Mouse (Mus musculus) hindbrain, embryonic 14.5 days (tissue): Measurements from ENCODE around the gene Ubr4. TPM values are rescaled to one million over a fixed set of nuclear protein-coding genes. Genes with fewer than 3 reads are reported as not detected.

Source experiments
- ATAC-seq: fragments of 200-750 bp; cut with Nextera tagmentation; 2 replicates; pipeline ENCODE4 v1.8.0; 2017; ENCODE audit warnings: moderate number of reproducible peaks, mild to moderate bottlenecking, moderate TSS enrichment, moderate library complexity; ENCODE audit not compliant: low FRiP score
- DNase-seq: peaks from one replicate; pipeline ENCODE4 v3.0.0-alpha.2; 2015; ENCODE audit warnings: low spot score
- H3K27ac ChIP-seq: fragments of 300-500 bp; sonication (generic); 2 replicates; pipeline ENCODE4 v1.5.1; 2014; ENCODE audit warnings: mild to moderate bottlenecking, moderate library complexity
- H3K27me3 ChIP-seq: fragments of 300-500 bp; sonication (generic); 2 replicates; pipeline ENCODE4 v1.6.1; 2014; ENCODE audit warnings: mild to moderate bottlenecking, low read length, mixed read lengths; ENCODE audit not compliant: control insufficient read depth, insufficient read depth
- H3K36me3 ChIP-seq: fragments of 300-500 bp; sonication (generic); replicated peaks from 2 replicates; pipeline ENCODE4 v1.6.1; 2014; ENCODE audit not compliant: control insufficient read depth, insufficient read depth
- H3K4me1 ChIP-seq: fragments of 300-500 bp; sonication (generic); replicated peaks from 2 replicates; pipeline ENCODE4 v1.6.1; 2014; ENCODE audit warnings: antibody characterized with exemption, low read length, mixed read lengths; ENCODE audit not compliant: control insufficient read depth, insufficient read depth
- H3K4me2 ChIP-seq: fragments of 300-500 bp; sonication (generic); replicated peaks from 2 replicates; pipeline ENCODE4 v1.6.1; 2014; ENCODE audit warnings: mild to moderate bottlenecking, moderate library complexity
- H3K4me3 ChIP-seq: fragments of 300-500 bp; sonication (generic); replicated peaks from 2 replicates; pipeline ENCODE4 v1.5.1; 2014; ENCODE audit warnings: mild to moderate bottlenecking, low read length
- H3K9ac ChIP-seq: fragments of 300-500 bp; sonication (generic); 2 replicates; pipeline ENCODE4 v1.6.1; 2014
- H3K9me3 ChIP-seq: fragments of 300-500 bp; sonication (generic); 2 replicates; pipeline ENCODE4 v1.6.1; 2016; ENCODE audit warnings: low read length; ENCODE audit not compliant: control insufficient read depth
- WGBS: fragments of 180-500 bp; shearing (Covaris S2); extraction: QIAGEN DNeasy Blood & Tissue Kit; methylation state at CpG from one replicate; pipeline ENCODE4 v1.1.7; 2014; 5-methylcytosine and 5-hydroxymethylcytosine counted together
- polyA plus RNA-seq: library from polyadenylated mRNA; unstranded; fragments of >200 nt; fragmentation: Nextera tagmentation; extraction: Ambion mirVana; gene quantifications from 2 replicates; pipeline ENCODE4 v1.2.1, GENCODE M21; 2014

Ubr4 gene
- polyA plus RNA-seq, 1 experiment from 2014 or later = 95.5 TPM

DNA sequence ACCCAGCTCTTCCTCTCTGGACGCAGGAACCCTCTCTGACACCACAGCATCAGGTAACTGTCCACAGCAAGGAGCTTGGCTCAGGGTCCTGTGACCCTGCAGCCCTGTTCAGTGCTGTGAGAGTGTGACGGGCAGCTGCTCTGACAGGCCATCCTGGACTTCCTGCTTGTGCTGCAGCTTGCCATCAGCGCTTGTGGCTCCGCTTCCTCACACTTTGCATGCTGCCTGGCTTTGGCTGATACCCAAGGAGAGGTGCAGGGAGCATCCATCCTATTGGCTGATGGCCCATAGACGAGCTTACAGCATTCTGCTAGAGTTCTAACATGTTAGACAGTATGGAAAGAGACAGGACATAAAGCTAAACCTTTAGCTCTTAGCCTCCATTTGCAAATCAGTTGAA is 88.8 kb downstream of the Ubr4 start:
- ATAC-seq = no peak
- H3K27ac ChIP-seq = no peak overlapping the region
- no peaks in the 10 kb centered on the region for H3K4me1 ChIP-seq
- H3K4me2 ChIP-seq = no peak overlapping the region
- no peak for DNase-seq
- H3K27me3 ChIP-seq = no peaks in the 10 kb centered on the region
- H3K36me3 ChIP-seq = peaks cover 100% of the 10 kb centered on the region
- H3K9ac ChIP-seq = no peak overlapping the region
- H3K9me3 ChIP-seq = no peaks in the 10 kb centered on the region
- H3K4me3 ChIP-seq = no peak overlapping the region
- WGBS = 92% methylated on average over 5 of the region's 5 CpGs

- DNase-seq = no peak
- Histone ChIP-seq H3K4me3 (no peak overlapping the region), H3K9ac (no peak overlapping the region), H3K27ac (no peak overlapping the region), H3K4me1 (no peaks in the 10 kb centered on the region), H3K9me3 (no peaks in the 10 kb centered on the region), H3K27me3 (no peaks in the 10 kb centered on the region), H3K4me2 (no peak overlapping the region), H3K36me3 (peaks cover 100% of the 10 kb centered on the region)
- 91% methylated on average over 4 of the region's 4 CpGs for WGBS
- no peak for ATAC-seq
Observed at GRCm38 (mm10) chr4:139441806-139442205, 89.4 kb downstream of the Ubr4 start.

- 85% methylated on average over 15 of the region's 15 CpGs for whole genome bisulfite sequencing
- ATAC-seq (no peak), DNase-seq (no peak)
- Histone ChIP-seq H3K9me3 (no peaks in the 10 kb centered on the region), H3K4me1 (no peaks in the 10 kb centered on the region), H3K27me3 (no peaks in the 10 kb centered on the region), H3K4me2 (no peak overlapping the region), H3K27ac (no peak overlapping the region), H3K9ac (no peak overlapping the region), H3K4me3 (no peak overlapping the region), H3K36me3 (peaks cover 100% of the 10 kb centered on the region)
Observed at GRCm38 (mm10) chr4:139442391-139443355, 90.3 kb downstream of the Ubr4 start.

- Histone ChIP-seq H3K4me2 (no peak overlapping the region), H3K9ac (no peak overlapping the region), H3K27ac (no peak overlapping the region), H3K4me3 (no peak overlapping the region), H3K27me3 (no peaks in the 10 kb centered on the region), H3K9me3 (no peaks in the 10 kb centered on the region), H3K36me3 (peaks cover 100% of the 10 kb centered on the region), H3K4me1 (no peaks in the 10 kb centered on the region)
- no peak for DNase-seq
- no peak for ATAC-seq
- 95% methylated on average over 10 of the region's 10 CpGs for WGBS
Observed at GRCm38 (mm10) chr4:139444315-139444714, 91.9 kb downstream of the Ubr4 start.

- no peak overlapping the region for H3K4me2 ChIP-seq
- no peaks in the 10 kb centered on the region for H3K9me3 ChIP-seq
- peaks cover 100% of the 10 kb centered on the region for H3K36me3 ChIP-seq
- H3K4me1 ChIP-seq = no peaks in the 10 kb centered on the region
- ATAC-seq (no peak), DNase-seq (no peak)
- H3K9ac ChIP-seq = no peak overlapping the region
- no peaks in the 10 kb centered on the region for H3K27me3 ChIP-seq
- no peak overlapping the region for H3K4me3 ChIP-seq
- 94% methylated on average over 2 of the region's 2 CpGs for WGBS
- no peak overlapping the region for H3K27ac ChIP-seq
Observed at GRCm38 (mm10) chr4:139446176-139446575, 93.8 kb downstream of the Ubr4 start.

DNA sequence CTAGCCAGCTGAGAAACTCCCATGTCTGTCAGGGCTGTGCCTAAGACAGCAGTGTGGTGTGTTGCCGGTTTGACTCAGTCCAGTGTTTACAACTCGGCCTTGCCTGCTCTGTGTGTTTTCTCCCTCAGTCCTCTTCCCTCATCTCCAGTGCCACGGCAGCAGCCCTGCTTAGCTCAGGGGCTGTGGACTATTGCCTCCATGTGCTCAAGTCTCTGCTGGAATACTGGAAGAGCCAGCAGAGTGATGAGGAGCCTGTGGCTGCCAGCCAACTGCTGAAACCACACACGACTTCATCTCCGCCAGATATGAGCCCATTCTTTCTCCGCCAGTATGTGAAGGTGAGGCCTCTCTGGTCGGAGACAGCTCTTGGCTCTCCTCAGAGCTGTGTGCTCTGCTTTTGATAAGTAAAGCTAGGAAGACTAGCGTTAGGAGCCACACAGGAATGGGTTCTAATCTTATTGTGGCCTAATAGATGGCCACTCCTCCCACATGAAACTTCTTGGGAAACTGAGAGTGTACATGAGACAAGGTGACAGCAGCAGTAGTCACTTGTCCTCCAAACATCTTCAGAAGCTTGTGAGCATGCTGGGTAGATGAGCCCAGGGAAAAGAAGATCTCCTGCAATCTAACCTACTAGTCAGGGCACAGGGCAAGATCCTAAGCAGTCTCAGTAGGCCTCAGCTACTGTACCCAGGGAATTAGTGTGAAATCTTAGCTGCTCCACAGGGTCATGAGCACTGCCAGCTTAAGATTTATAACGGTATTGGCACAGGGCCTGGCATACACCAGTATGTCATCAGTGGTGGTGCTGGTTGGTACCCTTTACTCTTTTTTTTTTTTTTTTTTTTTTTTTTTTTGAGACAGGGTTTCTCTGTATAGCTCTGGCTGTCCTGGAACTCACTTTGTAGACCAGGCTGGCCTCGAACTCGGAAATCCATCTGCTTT is 94.6 kb downstream of the Ubr4 start:
- Histone ChIP-seq H3K9ac (no peak overlapping the region), H3K27me3 (no peaks in the 10 kb centered on the region), H3K9me3 (no peaks in the 10 kb centered on the region), H3K4me3 (no peak overlapping the region), H3K36me3 (peaks cover 100% of the 10 kb centered on the region), H3K27ac (no peak overlapping the region), H3K4me1 (no peaks in the 10 kb centered on the region), H3K4me2 (no peak overlapping the region)
- DNase-seq = no peak
- 94% methylated on average over 11 of the region's 11 CpGs for WGBS
- ATAC-seq = no peak

DNA sequence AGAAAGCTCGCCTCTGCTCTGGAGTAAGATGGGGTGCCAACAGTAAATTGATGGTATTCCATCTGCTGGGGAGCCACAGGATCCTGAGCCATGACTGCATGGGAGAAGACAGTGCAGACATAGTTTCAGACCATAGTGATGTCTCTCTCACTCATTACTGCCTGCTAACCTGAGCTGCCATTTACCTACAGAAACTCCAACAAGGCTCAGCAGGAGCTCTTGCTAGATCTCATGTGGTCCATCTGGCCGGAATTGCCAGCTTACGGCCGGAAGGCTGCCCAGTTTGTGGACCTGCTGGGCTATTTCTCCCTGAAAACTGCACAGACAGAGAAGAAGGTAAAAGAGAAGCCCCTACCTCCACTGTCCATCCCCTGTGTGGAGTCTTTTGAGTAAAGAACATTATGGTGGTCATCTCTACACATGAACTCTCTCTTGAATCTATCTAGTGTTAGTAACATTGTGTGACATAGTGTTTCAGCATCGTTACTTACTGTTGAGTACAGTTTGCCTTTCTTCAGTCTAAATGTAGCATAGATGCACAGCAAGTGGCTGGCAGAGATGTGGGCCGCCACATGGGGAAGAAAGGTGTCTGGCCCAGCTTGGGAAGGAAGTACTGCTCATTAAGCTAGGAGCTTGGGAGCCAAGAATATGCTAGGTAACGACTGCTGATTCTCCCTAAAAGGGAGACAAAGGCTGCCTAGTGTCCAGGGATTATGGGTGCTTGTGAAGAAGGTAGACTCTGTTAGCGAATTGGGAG is 100.7 kb downstream of the Ubr4 start:
- Histone ChIP-seq H3K4me2 (no peak overlapping the region), H3K4me3 (no peak overlapping the region), H3K9me3 (no peaks in the 10 kb centered on the region), H3K27me3 (no peaks in the 10 kb centered on the region), H3K9ac (no peak overlapping the region), H3K36me3 (peaks cover 98% of the 10 kb centered on the region), H3K4me1 (no peaks in the 10 kb centered on the region), H3K27ac (no peak overlapping the region)
- 95% methylated on average over 8 of the region's 8 CpGs for WGBS
- DNase-seq (no peak), ATAC-seq (no peak)

- Histone ChIP-seq H3K9me3 (no peaks in the 10 kb centered on the region), H3K4me1 (no peaks in the 10 kb centered on the region), H3K4me2 (no peak overlapping the region), H3K27me3 (no peaks in the 10 kb centered on the region), H3K36me3 (peaks cover 98% of the 10 kb centered on the region), H3K4me3 (no peak overlapping the region), H3K27ac (no peak overlapping the region), H3K9ac (no peak overlapping the region)
- ATAC-seq = no peak
- DNase-seq = no peak
- WGBS = 94% methylated on average over 6 of the region's 6 CpGs
Observed at GRCm38 (mm10) chr4:139454339-139454738, 101.9 kb downstream of the Ubr4 start.
